Mouse (Mus musculus): Measurements from ENCODE around the gene Yjefn3.

Gene Yjefn3

GRCm38 (mm10) chr8:69880841-69881240, 21.7 kb downstream of the Yjefn3 start:
- no peak for DNase-seq (ENCODE audit: low spot score)

- DNase-seq (ENCODE audit: low spot score) = no peak
Measured at GRCm38 (mm10) chr8:69879678-69880077, 22.8 kb downstream of the Yjefn3 start.

- no peak for DNase-seq (ENCODE audit: low spot score)
Measured at GRCm38 (mm10) chr8:69877992-69878391, 24.5 kb downstream of the Yjefn3 start.

- DNase-seq (ENCODE audit: low spot score) = no peak
Measured at GRCm38 (mm10) chr8:69877396-69877795, 25.1 kb downstream of the Yjefn3 start.

GRCm38 (mm10) chr8:69876967-69877366, 25.5 kb downstream of the Yjefn3 start:
- no peak for DNase-seq (ENCODE audit: low spot score)

GRCm38 (mm10) chr8:69876097-69876496, 26.4 kb downstream of the Yjefn3 start:
- DNase-seq (ENCODE audit: low spot score) = no peak

- DNase-seq (ENCODE audit: low spot score) = no peak
Measured at GRCm38 (mm10) chr8:69874654-69875053, 27.9 kb downstream of the Yjefn3 start.

GRCm38 (mm10) chr8:69874155-69874554, 28.4 kb downstream of the Yjefn3 start:
- peak; percentile 84 for DNase-seq (ENCODE audit: low spot score)

- no peak for DNase-seq (ENCODE audit: low spot score)
Measured at GRCm38 (mm10) chr8:69870907-69871306, 31.6 kb downstream of the Yjefn3 start.

- DNase-seq (ENCODE audit: low spot score) = no peak
Measured at GRCm38 (mm10) chr8:69870003-69870765, 32.3 kb downstream of the Yjefn3 start.

GRCm38 (mm10) chr8:69867696-69868326, 34.7 kb downstream of the Yjefn3 start:
- DNase-seq (ENCODE audit: low spot score) = no peak

GRCm38 (mm10) chr8:69864180-69864579, 38.3 kb downstream of the Yjefn3 start:
- DNase-seq (ENCODE audit: low spot score) = no peak

- DNase-seq (ENCODE audit: low spot score) = no peak
Measured at GRCm38 (mm10) chr8:69863387-69864020, 39.0 kb downstream of the Yjefn3 start.

GRCm38 (mm10) chr8:69861251-69861650, 41.3 kb downstream of the Yjefn3 start:
- DNase-seq (ENCODE audit: low spot score) = no peak

GRCm38 (mm10) chr8:69860807-69861206, 41.7 kb downstream of the Yjefn3 start:
- DNase-seq (ENCODE audit: low spot score) = peak; percentile 37

GRCm38 (mm10) chr8:69853869-69854268, 48.6 kb downstream of the Yjefn3 start:
- DNase-seq (ENCODE audit: low spot score) = no peak

GRCm38 (mm10) chr8:69850926-69851506, 51.5 kb downstream of the Yjefn3 start:
- no peak for DNase-seq (ENCODE audit: low spot score)

GRCm38 (mm10) chr8:69849899-69850298, 52.6 kb downstream of the Yjefn3 start:
- peak; percentile 17 for DNase-seq (ENCODE audit: low spot score)

GRCm38 (mm10) chr8:69848951-69849350, 53.6 kb downstream of the Yjefn3 start:
- DNase-seq (ENCODE audit: low spot score) = no peak

GRCm38 (mm10) chr8:69847167-69848065, 55.1 kb downstream of the Yjefn3 start:
- DNase-seq (ENCODE audit: low spot score) = no peak

All from embryo, embryonic 10.5 days (tissue).